Mouse (Mus musculus) embryonic facial prominence, embryonic 14.5 days (tissue): ENCODE measurements around the gene Mov10. TPM values are rescaled to one million over a fixed set of nuclear protein-coding genes. Genes with fewer than 3 reads are reported as not detected.
"Not testable (repeated sequence)": the region's sequence is repeated elsewhere in the genome, so short reads cannot be mapped to it uniquely, and the experiment has no call there.

Experiments used
- ATAC-seq: fragments of 200-750 bp; cut with Nextera tagmentation; 2 replicates; pipeline ENCODE4 v1.8.0; 2017; ENCODE audit warnings: low read depth, moderate number of reproducible peaks, moderate TSS enrichment
- DNase-seq: peaks from one replicate; pipeline ENCODE4 v3.0.0-alpha.2; 2015; ENCODE audit warnings: low spot score
- H3K27ac ChIP-seq: fragments of 300-500 bp; sonication (generic); replicated peaks from 2 replicates; pipeline ENCODE4 v1.5.1; 2014; ENCODE audit warnings: low read depth, mild to moderate bottlenecking, low read length, moderate library complexity
- H3K27me3 ChIP-seq: fragments of 300-500 bp; sonication (generic); replicated peaks from 2 replicates; pipeline ENCODE4 v1.6.1; 2014; ENCODE audit warnings: low read length; ENCODE audit not compliant: control insufficient read depth, insufficient read depth
- H3K36me3 ChIP-seq: fragments of 300-500 bp; sonication (generic); 2 replicates; pipeline ENCODE4 v1.6.1; 2014; ENCODE audit warnings: low read length, mixed read lengths; ENCODE audit not compliant: control insufficient read depth, insufficient read depth
- H3K4me1 ChIP-seq: fragments of 300-500 bp; sonication (generic); 2 replicates; pipeline ENCODE4 v1.6.1; 2014; ENCODE audit warnings: antibody characterized with exemption, low read length; ENCODE audit not compliant: control insufficient read depth, insufficient read depth
- H3K4me2 ChIP-seq: fragments of 300-500 bp; sonication (generic); 2 replicates; pipeline ENCODE4 v1.6.1; 2014; ENCODE audit warnings: low read depth, mild to moderate bottlenecking, low read length, moderate library complexity, mixed read lengths
- H3K4me3 ChIP-seq: fragments of 300-500 bp; sonication (generic); 2 replicates; pipeline ENCODE4 v1.5.1; 2014; ENCODE audit warnings: low read depth, mild to moderate bottlenecking, low read length
- H3K9ac ChIP-seq: fragments of 300-500 bp; sonication (generic); 2 replicates; pipeline ENCODE4 v1.6.1; 2014; ENCODE audit warnings: low read depth, mild to moderate bottlenecking, low read length, moderate library complexity, mixed read lengths
- H3K9me3 ChIP-seq: fragments of 300-500 bp; sonication (generic); 2 replicates; pipeline ENCODE4 v1.6.1; 2016; ENCODE audit warnings: low read length; ENCODE audit not compliant: control insufficient read depth
- WGBS: fragments of 180-500 bp; shearing (Covaris S2); extraction: QIAGEN DNeasy Blood & Tissue Kit; methylation state at CpG from one replicate; pipeline ENCODE4 v1.1.7; 2014; 5-methylcytosine and 5-hydroxymethylcytosine counted together
- polyA plus RNA-seq: library from polyadenylated mRNA; unstranded; fragments of >200 nt; fragmentation: Nextera tagmentation; extraction: Ambion mirVana; gene quantifications from 2 replicates; pipeline ENCODE4 v1.2.1, GENCODE M21; 2014

Gene Mov10
- polyA plus RNA-seq, 1 experiment from 2014 or later, result 38.1 TPM

GRCm38 (mm10) chr3:104769135-104769534, 49.2 kb downstream of the Mov10 start:
- Histone ChIP-seq H3K36me3 (no peaks in the 10 kb centered on the region), H3K27me3 (no peaks in the 10 kb centered on the region), H3K4me2 (no peak overlapping the region), H3K27ac (no peak overlapping the region), H3K4me1 (peaks cover 4% of the 10 kb centered on the region; the same call in 1 of the 2 replicates), H3K4me3 (no peak overlapping the region), H3K9me3 (no peaks in the 10 kb centered on the region), H3K9ac (no peak overlapping the region)
- ATAC-seq, result no peak
- WGBS, result 50% methylated on average over 3 of the region's 3 CpGs
- DNase-seq, result no peak

- H3K4me3 ChIP-seq, result no peak overlapping the region
- no peaks in the 10 kb centered on the region for H3K27me3 ChIP-seq
- H3K9me3 ChIP-seq, result no peaks in the 10 kb centered on the region
- WGBS, result 74% methylated on average over 4 of the region's 4 CpGs
- DNase-seq (no peak), ATAC-seq (no peak)
- peaks cover 4% of the 10 kb centered on the region; the same call in 1 of the 2 replicates for H3K4me1 ChIP-seq
- no peak overlapping the region for H3K27ac ChIP-seq
- H3K4me2 ChIP-seq, result no peak overlapping the region
- H3K9ac ChIP-seq, result no peak overlapping the region
- H3K36me3 ChIP-seq, result no peaks in the 10 kb centered on the region
Observed at GRCm38 (mm10) chr3:104767716-104768115, 50.6 kb downstream of the Mov10 start.

GRCm38 (mm10) chr3:104767141-104767540, 51.2 kb downstream of the Mov10 start:
- no peaks in the 10 kb centered on the region for H3K36me3 ChIP-seq
- H3K27me3 ChIP-seq, result no peaks in the 10 kb centered on the region
- H3K9me3 ChIP-seq, result no peaks in the 10 kb centered on the region
- 61% methylated on average over 2 of the region's 2 CpGs for WGBS
- H3K9ac ChIP-seq, result no peak overlapping the region
- DNase-seq, result no peak
- peaks cover 4% of the 10 kb centered on the region; the same call in 1 of the 2 replicates for H3K4me1 ChIP-seq
- no peak overlapping the region for H3K4me2 ChIP-seq
- H3K4me3 ChIP-seq, result no peak overlapping the region
- H3K27ac ChIP-seq, result no peak overlapping the region
- no peak for ATAC-seq

GRCm38 (mm10) chr3:104765021-104765420, 53.3 kb downstream of the Mov10 start:
- DNase-seq, result no peak
- ATAC-seq, result no peak
- H3K4me2 ChIP-seq, result no peak overlapping the region
- no peaks in the 10 kb centered on the region for H3K36me3 ChIP-seq
- H3K4me3 ChIP-seq, result no peak overlapping the region
- no peak overlapping the region for H3K27ac ChIP-seq
- no peaks in the 10 kb centered on the region for H3K27me3 ChIP-seq
- H3K9ac ChIP-seq, result no peak overlapping the region
- H3K9me3 ChIP-seq, result no peaks in the 10 kb centered on the region
- H3K4me1 ChIP-seq, result no peaks in the 10 kb centered on the region
- WGBS, result 28% methylated on average over 4 of the region's 4 CpGs

GRCm38 (mm10) chr3:104762103-104762863, 56.1 kb downstream of the Mov10 start:
- H3K27ac ChIP-seq, H3K9me3 ChIP-seq, H3K27me3 ChIP-seq, ATAC-seq, H3K36me3 ChIP-seq, DNase-seq, H3K4me1 ChIP-seq, H3K9ac ChIP-seq, H3K4me3 ChIP-seq, H3K4me2 ChIP-seq: not testable (repeated sequence)
- WGBS, result 31% methylated on average over 19 of the region's 20 CpGs

DNA sequence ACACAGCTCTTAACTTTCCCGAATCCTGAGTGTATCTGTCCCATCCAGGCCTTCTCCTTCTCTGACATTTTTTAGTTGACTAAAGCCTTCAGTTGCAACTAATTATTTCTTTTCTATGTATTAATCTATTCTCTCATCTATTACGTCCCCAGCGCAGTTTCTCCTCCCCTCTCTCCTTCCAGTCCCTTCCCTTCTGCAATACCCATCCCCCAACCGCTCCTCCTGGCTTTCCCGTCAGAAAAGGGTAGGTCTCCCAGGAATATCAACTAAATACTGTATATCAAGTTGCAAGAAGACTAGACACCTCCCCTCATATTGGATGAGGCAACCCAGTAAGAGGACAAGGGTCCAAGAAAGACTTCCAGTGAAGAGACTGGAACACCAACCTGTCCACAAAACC, 59.5 kb downstream of the Mov10 start:
- ATAC-seq (no peak), DNase-seq (no peak)
- Histone ChIP-seq H3K36me3 (no peaks in the 10 kb centered on the region), H3K27me3 (0 out of 2 replicates have a peak, but pooled peaks cover 3% of the 10 kb centered on the region), H3K9ac (peak overlapping the region; percentile 62), H3K27ac (no peak overlapping the region), H3K4me2 (peak overlapping the region; percentile 69), H3K4me1 (peaks cover 8% of the 10 kb centered on the region; the same call in 1 of the 2 replicates), H3K4me3 (peak overlapping the region; percentile 33), H3K9me3 (no peaks in the 10 kb centered on the region)
- WGBS, result 11% methylated on average over 5 of the region's 5 CpGs

GRCm38 (mm10) chr3:104758406-104758805, 60.0 kb downstream of the Mov10 start:
- 3% methylated on average over 19 of the region's 27 CpGs for WGBS
- peak overlapping the region; percentile 62 for H3K9ac ChIP-seq
- H3K4me1 ChIP-seq, result peaks cover 8% of the 10 kb centered on the region; the same call in 1 of the 2 replicates
- no peak overlapping the region for H3K27ac ChIP-seq
- no peaks in the 10 kb centered on the region for H3K9me3 ChIP-seq
- H3K4me3 ChIP-seq, result peak overlapping the region; percentile 33
- H3K27me3 ChIP-seq, result 0 out of 2 replicates have a peak, but pooled peaks cover 3% of the 10 kb centered on the region
- peak overlapping the region; percentile 69 for H3K4me2 ChIP-seq
- H3K36me3 ChIP-seq, result no peaks in the 10 kb centered on the region
- ATAC-seq (peak; percentile 87), DNase-seq (peak; percentile 89)

GRCm38 (mm10) chr3:104752845-104753244, 65.5 kb downstream of the Mov10 start:
- WGBS, result 16% methylated on average over 21 of the region's 25 CpGs
- H3K9ac ChIP-seq, H3K9me3 ChIP-seq, DNase-seq, H3K4me1 ChIP-seq, ATAC-seq, H3K27me3 ChIP-seq, H3K36me3 ChIP-seq, H3K27ac ChIP-seq, H3K4me3 ChIP-seq: not testable (repeated sequence)
- peak overlapping the region; percentile 35 for H3K4me2 ChIP-seq
